Mouse (Mus musculus) bone marrow, adult 2 months (tissue): ENCODE data around the gene Slc38a9.

Experiments used
- CTCF ChIP-seq: fragments of 200-500 bp; IDR thresholded peaks from 2 replicates; pipeline ENCODE4 v1.5.1; 2011; ENCODE audit warnings: low read length, control low read depth; ENCODE audit not compliant: control insufficient read depth, insufficient read depth
- POLR2A ChIP-seq: fragments of 200-500 bp; IDR thresholded peaks from 2 replicates; pipeline ENCODE4 v1.6.1; 2011; ENCODE audit warnings: low read depth, mild to moderate bottlenecking, control low read depth, low read length, borderline replicate concordance; ENCODE audit not compliant: control insufficient read depth

DNA sequence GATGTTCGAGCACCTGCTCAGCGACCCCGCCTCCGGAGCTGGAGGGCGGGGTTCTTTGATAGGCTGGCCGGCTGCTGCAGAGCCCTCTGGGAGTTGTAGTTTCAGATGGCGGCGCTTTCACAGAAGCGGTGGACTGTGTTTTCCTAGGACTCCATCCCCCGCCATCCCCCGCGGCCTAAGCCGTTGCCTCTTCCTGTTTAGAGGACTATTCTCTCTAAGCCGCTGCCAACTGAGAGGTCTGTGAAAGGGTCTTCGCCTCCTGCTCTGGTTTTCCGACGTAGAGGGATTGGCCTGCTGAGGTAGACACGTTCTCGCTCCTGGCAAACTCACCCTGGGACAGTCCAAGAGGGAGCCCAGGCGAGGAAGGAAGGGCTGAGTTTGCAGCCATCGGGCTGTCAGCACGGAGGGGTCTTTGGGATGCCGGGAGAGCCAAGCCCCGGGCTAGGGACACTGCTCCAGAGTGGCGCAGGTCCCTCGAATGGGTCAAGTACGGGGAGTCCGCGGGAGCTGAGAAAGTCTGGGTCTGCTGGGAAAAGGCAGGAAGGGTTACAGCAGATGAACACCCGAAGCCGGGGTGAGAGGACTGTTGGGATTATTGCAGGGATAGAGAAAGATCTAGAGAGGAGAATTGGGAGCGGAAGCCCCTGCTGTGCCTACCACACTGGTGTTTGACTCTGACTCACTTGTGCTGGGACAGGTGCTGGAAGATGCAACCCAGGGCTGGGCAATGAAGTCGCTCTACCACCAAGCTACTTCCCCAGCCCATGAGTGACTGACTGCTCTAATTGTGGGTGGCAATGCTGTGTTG is at the start of gene Slc38a9:
- no peak for TF ChIP-seq POLR2A
- TF ChIP-seq CTCF = no peak
